Mouse (Mus musculus): Measurements from ENCODE around the gene Sit1. TPM values are rescaled to one million over a fixed set of nuclear protein-coding genes. Genes with fewer than 3 reads are reported as not detected.

Gene Sit1
- polyA plus RNA-seq, 1 experiment from 2014 or later = not detected

Other genes starting within 250 kb of the Sit1 start
- 0.34 and 0.40 TPM in 2 replicates for gene Atp8b5, start 216.6 kb downstream of the Sit1 start, polyA plus RNA-seq (2015; fragmentation: Nextera tagmentation; extraction: Ambion mirVana)
- 70.8 and 75.4 TPM in 2 replicates for gene Rusc2, start 101.8 kb downstream of the Sit1 start, polyA plus RNA-seq (2015; fragmentation: Nextera tagmentation; extraction: Ambion mirVana)
- 0.71 and 1.4 TPM in 2 replicates for gene Fam166b, start 54.6 kb downstream of the Sit1 start, polyA plus RNA-seq (2015; fragmentation: Nextera tagmentation; extraction: Ambion mirVana)
- gene Tesk1, start 41.8 kb downstream of the Sit1 start, polyA plus RNA-seq (2015; fragmentation: Nextera tagmentation; extraction: Ambion mirVana) = 8.7 and 9.7 TPM in 2 replicates
- 3.5 and 4.7 TPM in 2 replicates for gene Cd72, start 29.1 kb downstream of the Sit1 start, polyA plus RNA-seq (2015; fragmentation: Nextera tagmentation; extraction: Ambion mirVana)
- gene Ccdc107, start 9.2 kb upstream of the Sit1 start, polyA plus RNA-seq (2015; fragmentation: Nextera tagmentation; extraction: Ambion mirVana) = 65.1 and 69.0 TPM in 2 replicates
- gene Arhgef39, start 16.0 kb upstream of the Sit1 start, polyA plus RNA-seq (2015; fragmentation: Nextera tagmentation; extraction: Ambion mirVana) = 8.4 and 8.9 TPM in 2 replicates
- gene Car9, start 23.2 kb upstream of the Sit1 start, polyA plus RNA-seq (2015; fragmentation: Nextera tagmentation; extraction: Ambion mirVana) = 0.19 and 0.25 TPM in 2 replicates
- gene Tpm2, start 40.0 kb upstream of the Sit1 start, polyA plus RNA-seq (2015; fragmentation: Nextera tagmentation; extraction: Ambion mirVana) = 18.8 and 20.9 TPM in 2 replicates
- 79.3 and 80.9 TPM in 2 replicates for gene Creb3, start 78.6 kb upstream of the Sit1 start, polyA plus RNA-seq (2015; fragmentation: Nextera tagmentation; extraction: Ambion mirVana)
- gene Tln1, start 79.0 kb upstream of the Sit1 start, polyA plus RNA-seq (2015; fragmentation: Nextera tagmentation; extraction: Ambion mirVana) = 64.5 and 66.2 TPM in 2 replicates
- 29.0 and 31.5 TPM in 2 replicates for gene Rgp1, start 95.0 kb upstream of the Sit1 start, polyA plus RNA-seq (2015; fragmentation: Nextera tagmentation; extraction: Ambion mirVana)
- gene Gba2, start 95.1 kb upstream of the Sit1 start, polyA plus RNA-seq (2015; fragmentation: Nextera tagmentation; extraction: Ambion mirVana) = 53.6 and 53.8 TPM in 2 replicates
- gene Msmp, start 100.8 kb upstream of the Sit1 start, polyA plus RNA-seq (2015; fragmentation: Nextera tagmentation; extraction: Ambion mirVana) = 2.6 TPM in 1 of 2 replicates, not detected in the other
- 17.1 and 18.5 TPM in 2 replicates for gene Npr2, start 148.2 kb upstream of the Sit1 start, polyA plus RNA-seq (2015; fragmentation: Nextera tagmentation; extraction: Ambion mirVana)
- gene Spag8, start 169.9 kb upstream of the Sit1 start, polyA plus RNA-seq (2015; fragmentation: Nextera tagmentation; extraction: Ambion mirVana) = 6.1 and 8.4 TPM in 2 replicates
- 74.8 and 78.6 TPM in 2 replicates for gene Hint2, start 172.7 kb upstream of the Sit1 start, polyA plus RNA-seq (2015; fragmentation: Nextera tagmentation; extraction: Ambion mirVana)
- 16.2 and 16.6 TPM in 2 replicates for gene Tmem8b, start 185.2 kb upstream of the Sit1 start, polyA plus RNA-seq (2015; fragmentation: Nextera tagmentation; extraction: Ambion mirVana)
- 2.3 and 2.8 TPM in 2 replicates for gene Fam221b, start 185.4 kb upstream of the Sit1 start, polyA plus RNA-seq (2015; fragmentation: Nextera tagmentation; extraction: Ambion mirVana)
- gene Olfr70, start 217.1 kb upstream of the Sit1 start, polyA plus RNA-seq (2015; fragmentation: Nextera tagmentation; extraction: Ambion mirVana) = not detected in 2 replicates
- gene Olfr71, start 226.5 kb upstream of the Sit1 start, polyA plus RNA-seq (2015; fragmentation: Nextera tagmentation; extraction: Ambion mirVana) = not detected in 2 replicates
- 0.18 and 0.35 TPM in 2 replicates for gene Hrct1, start 243.5 kb upstream of the Sit1 start, polyA plus RNA-seq (2015; fragmentation: Nextera tagmentation; extraction: Ambion mirVana)
- gene Spaar, start 246.3 kb upstream of the Sit1 start, polyA plus RNA-seq (2015; fragmentation: Nextera tagmentation; extraction: Ambion mirVana) = not detected in 2 replicates